Mouse (Mus musculus) liver, embryonic 14.5 days (tissue): ENCODE results near the gene Atp6v0e.

Experiments
- CTCF ChIP-seq: IDR thresholded peaks from 2 replicates; pipeline ENCODE4 v1.5.1; 2016; ENCODE audit warnings: antibody characterized with exemption, low read depth, control low read depth
- EP300 ChIP-seq: IDR thresholded peaks from 2 replicates; pipeline ENCODE4 v1.6.1; 2016; ENCODE audit warnings: antibody characterized with exemption, low read depth

DNA sequence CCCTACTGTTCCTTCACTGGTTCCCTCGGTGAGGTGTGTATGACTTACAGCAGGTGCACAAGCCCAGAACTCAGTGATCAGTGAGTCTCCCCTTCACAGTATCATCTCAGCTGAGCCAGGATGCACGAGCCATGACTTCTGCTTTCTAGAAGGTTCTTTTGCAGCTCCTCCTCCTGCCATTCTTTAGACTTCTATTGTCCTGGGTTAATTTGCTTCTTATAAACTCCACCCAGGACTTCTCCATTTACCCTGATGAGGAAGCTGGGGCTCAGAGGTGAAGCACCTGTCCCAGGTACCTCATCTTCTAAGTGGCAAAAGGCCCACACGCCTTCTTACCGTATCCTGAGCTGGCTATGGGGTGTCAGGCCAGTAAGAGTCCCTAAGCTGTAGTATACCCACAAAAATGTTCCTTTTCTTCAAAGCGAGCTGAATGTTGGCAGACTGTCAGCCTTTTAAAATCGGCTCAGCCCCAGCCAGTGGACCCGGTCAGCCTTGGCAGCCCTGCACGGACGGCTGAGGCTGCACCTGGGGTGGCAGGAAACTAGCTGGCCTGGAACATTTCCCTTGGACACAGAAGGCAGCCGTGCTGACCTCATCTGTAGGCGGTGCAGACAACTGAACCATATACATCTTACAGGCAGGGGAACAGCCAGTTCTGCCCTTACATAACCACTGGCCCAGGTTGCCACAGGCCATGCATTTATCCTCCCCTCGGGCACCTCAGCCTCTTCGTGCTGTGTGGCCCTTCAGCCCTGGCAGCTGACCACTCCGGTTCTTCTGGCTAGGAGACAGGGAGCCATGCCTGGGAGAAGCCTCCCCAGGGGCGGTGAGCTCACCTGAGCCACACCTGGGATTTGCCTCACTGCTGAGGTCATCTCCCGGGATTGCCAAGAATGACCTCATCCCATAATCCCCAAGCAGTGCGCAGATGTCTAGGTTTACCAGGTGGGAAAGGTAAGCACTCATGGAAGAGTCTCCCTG is 42.0 kb upstream of the Atp6v0e start:
- TF ChIP-seq CTCF (no peak), EP300 (no peak)
